Mouse (Mus musculus) testis, adult 2 months (tissue): ENCODE results near the gene Axin2.

Experiments used
- CTCF ChIP-seq: fragments of 200-500 bp; IDR thresholded peaks from 2 replicates; pipeline ENCODE4 v1.5.1; 2012; ENCODE audit warnings: low read depth, mild to moderate bottlenecking, inconsistent platforms, low read length, moderate library complexity; ENCODE audit not compliant: control insufficient read depth, insufficient read depth, insufficient replicate concordance
- POLR2A ChIP-seq: fragments of 200-500 bp; IDR thresholded peaks from 2 replicates; pipeline ENCODE4 v1.6.1; 2012; ENCODE audit warnings: low read depth, mild to moderate bottlenecking, inconsistent platforms, low read length, moderate library complexity; ENCODE audit not compliant: control insufficient read depth

GRCm38 (mm10) chr11:108924346-108924745, 4.2 kb downstream of the Axin2 start:
- TF ChIP-seq CTCF (no peak), POLR2A (no peak)
